Mouse (Mus musculus) cerebellum, adult 9-10 months (tissue): Measurements from ENCODE around the gene C2cd2.
A peak's percentile ranks its signal among the peaks of the same experiment; 100 is the strongest.

Experiments
- DNase-seq: peaks from one replicate; pipeline ENCODE4 v3.0.0; 2022

C2cd2 gene

GRCm38 (mm10) chr16:97941844-97942243 lies 20.6 kb downstream of the C2cd2 start:
- DNase-seq: no peak

- DNase-seq: no peak
Observed at GRCm38 (mm10) chr16:97940471-97940973, 21.9 kb downstream of the C2cd2 start.

- DNase-seq: no peak
Observed at GRCm38 (mm10) chr16:97935815-97936214, 26.6 kb downstream of the C2cd2 start.

GRCm38 (mm10) chr16:97930231-97930630 lies 32.2 kb downstream of the C2cd2 start:
- DNase-seq: no peak

GRCm38 (mm10) chr16:97929520-97929919 lies 32.9 kb downstream of the C2cd2 start:
- no peak for DNase-seq

- DNase-seq: no peak
Observed at GRCm38 (mm10) chr16:97927331-97927938, 35.0 kb downstream of the C2cd2 start.

DNA sequence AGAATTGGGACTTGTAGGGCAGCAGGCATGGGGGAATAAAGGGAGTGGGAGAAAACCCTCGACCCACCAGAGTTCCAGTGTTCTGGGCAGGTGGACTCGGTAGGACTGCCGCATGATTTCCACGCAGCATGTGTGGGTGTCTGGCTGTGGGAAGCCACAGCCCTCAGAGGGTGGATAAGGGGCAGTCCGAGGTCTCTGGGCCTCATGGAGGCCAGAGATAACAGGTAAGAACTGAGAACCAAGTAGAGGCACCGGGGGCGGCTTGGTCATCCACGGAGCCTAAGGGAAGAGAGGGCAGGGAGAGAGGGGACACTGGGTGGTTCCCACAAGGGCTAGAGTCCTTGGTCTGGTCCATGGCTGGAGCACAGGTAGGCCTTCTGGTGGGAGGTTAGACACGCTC lies 36.0 kb downstream of the C2cd2 start:
- no peak for DNase-seq

GRCm38 (mm10) chr16:97925760-97926159 lies 36.6 kb downstream of the C2cd2 start:
- no peak for DNase-seq

DNA sequence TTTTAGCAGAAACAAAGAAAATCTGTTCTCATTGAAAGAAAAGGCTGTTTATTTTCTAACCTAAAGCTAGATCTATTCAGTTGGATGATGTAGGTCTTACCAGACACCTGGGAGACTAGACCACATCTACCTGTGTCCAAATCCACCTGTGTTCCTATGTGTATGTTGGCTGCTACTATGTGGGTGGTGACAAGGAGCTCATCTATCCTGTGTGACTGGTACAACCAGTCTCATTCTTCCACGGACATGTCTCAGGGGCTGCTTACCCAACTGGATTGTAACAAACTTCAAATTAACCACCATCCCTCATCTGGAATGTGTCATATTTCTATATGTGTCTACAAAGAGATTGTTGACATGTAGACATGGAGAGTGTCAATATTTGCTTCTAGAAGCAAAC lies 38.7 kb downstream of the C2cd2 start:
- DNase-seq: no peak

DNA sequence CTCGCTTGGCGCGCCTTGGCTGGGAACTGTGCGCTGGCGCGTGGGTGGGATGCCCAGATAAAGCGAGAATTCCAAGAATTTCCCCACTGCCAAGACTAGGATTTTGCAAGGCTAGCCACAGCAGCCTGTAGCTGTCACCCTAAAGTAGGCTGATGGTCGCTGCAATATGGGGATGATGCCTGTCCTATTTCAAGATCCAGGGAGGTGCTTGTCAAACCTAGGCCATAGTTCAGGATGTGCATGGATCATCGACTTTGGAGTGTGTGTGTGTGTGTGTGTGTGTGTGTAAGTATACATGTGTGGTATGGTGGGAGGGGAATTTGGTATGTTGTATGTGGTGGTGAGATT lies 39.6 kb downstream of the C2cd2 start:
- no peak for DNase-seq

DNA sequence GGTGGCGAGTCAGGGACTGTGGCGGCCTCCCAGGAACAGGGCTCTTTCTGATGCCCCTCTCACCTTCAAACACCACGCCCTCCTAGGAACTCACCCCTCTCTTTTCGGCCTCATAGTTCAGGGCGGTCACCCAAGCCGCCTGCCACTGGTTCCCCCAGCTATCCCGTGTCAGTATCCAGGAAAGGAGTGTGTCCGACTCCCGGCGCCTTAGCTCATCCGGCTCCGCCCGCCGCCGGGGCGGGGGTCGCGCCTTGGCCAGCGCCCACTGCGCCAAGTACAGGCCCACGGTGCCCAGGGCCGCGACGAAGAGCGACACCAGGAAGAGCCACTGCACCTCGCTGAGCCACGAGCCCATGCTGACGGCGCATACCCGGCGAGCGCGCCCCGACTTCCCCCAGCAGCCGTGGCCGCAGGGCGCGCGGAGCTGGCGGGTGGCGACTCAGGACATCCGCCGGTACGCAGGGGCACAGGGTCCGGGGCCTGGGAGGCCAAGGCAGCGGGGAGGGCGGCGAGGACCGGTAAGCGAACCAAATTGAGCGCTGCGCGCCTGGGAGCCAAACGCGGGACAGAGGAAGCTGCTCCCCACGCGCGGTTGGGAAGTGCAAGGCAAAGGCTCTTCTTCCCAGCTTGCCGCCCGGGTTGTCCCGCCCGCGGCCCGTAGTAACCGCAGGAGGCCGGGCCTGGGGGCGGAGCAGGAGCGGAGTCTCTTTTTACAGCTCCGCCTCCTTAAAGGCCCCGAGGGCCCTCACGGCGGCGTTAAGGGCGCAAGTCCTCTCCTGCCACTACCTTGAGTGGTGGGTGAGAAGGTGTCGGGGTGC lies 40.2 kb downstream of the C2cd2 start:
- peak; percentile 85 for DNase-seq

DNA sequence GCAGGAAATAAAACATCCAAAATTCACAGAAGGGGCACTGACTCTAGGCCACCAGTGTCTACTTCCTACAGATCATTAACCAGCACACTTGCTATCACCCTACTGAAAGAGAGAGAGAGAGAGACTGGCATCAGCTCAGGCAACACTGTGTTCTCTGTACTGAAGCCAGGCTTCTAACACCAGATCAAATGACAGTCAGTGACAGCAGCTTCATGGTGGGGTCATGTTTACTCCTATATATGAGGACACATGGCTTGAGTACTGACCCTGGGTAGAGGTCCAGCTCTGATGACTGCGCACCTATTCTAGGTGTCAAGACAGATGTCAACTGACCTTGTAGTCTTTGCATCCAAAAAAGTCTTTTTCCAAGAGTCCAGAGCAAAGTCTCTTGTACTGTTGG lies 41.8 kb downstream of the C2cd2 start:
- no peak for DNase-seq

- no peak for DNase-seq
Observed at GRCm38 (mm10) chr16:97919793-97920192, 42.6 kb downstream of the C2cd2 start.

DNA sequence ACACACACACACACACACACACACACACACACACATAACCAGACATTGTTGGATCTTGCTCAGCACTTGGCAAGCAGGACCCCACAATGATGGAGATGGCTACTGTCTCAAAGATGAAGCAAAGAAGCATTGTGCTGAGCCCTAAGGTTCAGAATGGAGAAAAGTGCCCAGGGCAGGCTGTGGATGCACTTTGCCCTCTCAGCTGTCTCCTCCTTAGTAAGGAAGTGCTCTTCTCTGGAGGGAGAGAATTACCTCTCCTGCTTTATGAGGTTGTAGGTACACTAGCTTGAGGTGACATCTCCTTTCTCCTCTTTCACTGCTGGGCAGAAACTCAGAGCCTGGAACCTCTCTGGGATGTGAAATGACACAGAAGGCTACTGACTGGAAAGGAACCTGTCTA lies 49.5 kb downstream of the C2cd2 start:
- no peak for DNase-seq

DNA sequence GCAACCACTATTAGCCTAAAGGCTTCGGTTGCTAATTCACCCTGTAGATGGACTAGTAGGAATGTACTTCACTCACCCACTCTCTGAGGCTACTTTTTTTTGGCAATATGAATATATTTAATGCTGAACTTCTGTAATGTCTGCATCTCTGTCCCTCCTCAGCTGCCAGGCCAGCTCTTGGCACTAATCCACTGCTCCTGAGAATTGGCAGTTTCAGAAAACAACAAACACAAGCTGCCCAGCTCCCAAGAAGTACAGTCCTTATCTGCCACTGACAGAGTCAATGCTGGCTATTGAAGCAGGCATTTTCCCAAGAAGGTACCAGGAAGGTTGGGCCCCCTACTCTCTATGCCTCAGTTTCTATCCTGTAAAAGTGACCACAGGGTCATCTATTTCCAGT lies 53.0 kb downstream of the C2cd2 start:
- DNase-seq: no peak

- DNase-seq: no peak
Observed at GRCm38 (mm10) chr16:97907496-97907895, 54.9 kb downstream of the C2cd2 start.

- no peak for DNase-seq
Observed at GRCm38 (mm10) chr16:97906337-97906736, 56.1 kb downstream of the C2cd2 start.

- no peak for DNase-seq
Observed at GRCm38 (mm10) chr16:97905449-97905991, 56.9 kb downstream of the C2cd2 start.

GRCm38 (mm10) chr16:97904035-97904434 lies 58.4 kb downstream of the C2cd2 start:
- DNase-seq: no peak

DNA sequence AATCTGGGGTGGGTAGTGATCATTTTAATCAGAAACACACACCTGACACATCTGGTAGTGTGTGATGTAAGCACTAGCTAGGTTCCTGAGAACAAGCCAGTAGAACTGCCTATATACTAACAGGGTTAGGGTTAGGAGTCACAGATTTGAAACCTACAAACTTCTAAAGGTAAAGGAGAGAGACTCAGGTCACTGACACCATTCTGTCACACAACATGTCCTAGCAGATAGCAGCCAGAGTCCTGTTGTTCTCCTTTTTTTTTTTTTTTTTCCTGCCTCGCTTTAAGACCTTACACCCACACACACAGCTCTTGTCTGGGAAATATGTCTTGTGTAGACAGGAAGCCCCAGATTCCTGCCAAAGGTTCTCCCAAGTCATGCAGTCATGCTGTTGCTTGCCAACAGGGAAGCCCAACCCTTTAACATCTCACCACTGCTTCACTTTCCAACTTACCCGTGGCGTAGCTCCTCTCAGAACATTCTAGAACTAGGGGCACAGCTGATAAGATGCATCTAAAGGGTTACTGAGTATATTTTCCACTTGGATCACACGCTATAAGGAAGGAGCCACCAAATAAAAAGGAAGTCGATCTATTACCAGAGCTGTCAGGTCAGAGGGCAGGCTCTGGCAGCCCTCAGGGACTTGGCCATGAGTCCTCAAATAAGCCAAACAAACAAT lies 64.9 kb downstream of the C2cd2 start:
- DNase-seq: no peak

DNA sequence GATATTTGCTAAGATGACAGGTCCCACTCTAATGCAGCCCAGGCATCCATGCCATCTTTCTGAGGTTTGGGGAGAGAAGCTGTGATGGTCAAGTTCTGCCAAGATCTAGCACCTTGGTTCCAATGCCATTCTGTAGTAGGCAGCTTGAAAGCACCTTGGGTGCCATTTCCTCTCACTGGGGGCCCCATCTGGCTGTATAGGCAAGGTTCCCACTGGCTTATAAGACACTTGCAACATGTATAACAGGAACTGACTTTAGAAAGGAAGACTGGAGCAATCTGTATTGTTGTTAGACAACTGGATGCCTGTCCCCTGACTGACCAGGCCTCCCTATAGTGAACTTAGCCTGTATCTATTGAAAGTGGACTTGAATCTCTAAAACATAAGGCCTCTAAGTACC lies 74.6 kb downstream of the C2cd2 start:
- DNase-seq: peak; percentile 31

DNA sequence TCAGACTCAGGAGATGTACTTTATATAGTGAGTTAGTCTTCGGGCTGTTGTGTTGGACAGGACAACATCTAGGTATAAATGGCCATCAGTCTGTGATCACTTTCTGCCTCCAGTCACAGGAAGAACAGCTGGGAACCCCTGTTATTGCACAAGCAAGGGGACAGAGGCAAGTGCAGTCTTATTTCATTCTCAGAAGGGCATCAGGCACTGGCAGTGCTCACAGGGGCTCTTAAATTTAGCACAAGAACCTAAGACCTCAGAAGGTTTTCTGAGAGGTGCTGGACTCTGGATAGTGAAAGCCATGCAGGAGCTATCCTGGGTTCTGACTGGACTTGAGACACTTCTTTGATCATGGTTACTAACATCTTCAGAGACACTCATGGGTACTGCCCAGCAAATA lies 78.7 kb downstream of the C2cd2 start:
- DNase-seq: no peak

- DNase-seq: no peak
Observed at GRCm38 (mm10) chr16:97882891-97883290, 79.5 kb downstream of the C2cd2 start.

- no peak for DNase-seq
Observed at GRCm38 (mm10) chr16:97879134-97879533, 83.3 kb downstream of the C2cd2 start.
